Mouse (Mus musculus) thymus, adult 2 months (tissue): Measurements from ENCODE around the gene Fn1. TPM values are rescaled to one million over a fixed set of nuclear protein-coding genes. Genes with fewer than 3 reads are reported as not detected.

ENCODE experiments used
- DNase-seq: peaks from one replicate; pipeline ENCODE4 v3.0.0; 2021
- H3K27ac ChIP-seq: fragments of 200-500 bp; 2 replicates; pipeline ENCODE4 v1.5.1; 2012; ENCODE audit warnings: low read length, control low read depth; ENCODE audit not compliant: control insufficient read depth, insufficient read depth
- H3K27me3 ChIP-seq: fragments of 200-500 bp; 2 replicates; pipeline ENCODE4 v1.6.1; 2012; ENCODE audit warnings: mild to moderate bottlenecking, low read length, moderate library complexity, mixed read lengths; ENCODE audit not compliant: control insufficient read depth, insufficient read depth
- H3K36me3 ChIP-seq: fragments of 200-500 bp; 2 replicates; pipeline ENCODE4 v1.6.1; 2012; ENCODE audit warnings: mild to moderate bottlenecking, low read length, moderate library complexity; ENCODE audit not compliant: control insufficient read depth, insufficient read depth
- H3K4me1 ChIP-seq: fragments of 200-500 bp; replicated peaks from 2 replicates; pipeline ENCODE4 v1.6.1; 2012; ENCODE audit warnings: low read length; ENCODE audit not compliant: control insufficient read depth, insufficient read depth
- H3K4me3 ChIP-seq: fragments of 200-500 bp; 2 replicates; pipeline ENCODE4 v1.5.1; 2012; ENCODE audit warnings: mild to moderate bottlenecking, low read length, control low read depth, moderate library complexity; ENCODE audit not compliant: control insufficient read depth, insufficient read depth
- CTCF ChIP-seq: fragments of 200-500 bp; IDR thresholded peaks from 2 replicates; pipeline ENCODE4 v1.5.1; 2012; ENCODE audit warnings: mild to moderate bottlenecking, control low read depth, low read length, moderate library complexity, borderline replicate concordance; ENCODE audit not compliant: control insufficient read depth, poor library complexity, insufficient read depth; ENCODE audit errors: extremely low read depth
- POLR2A ChIP-seq: fragments of 200-500 bp; IDR thresholded peaks from 2 replicates; pipeline ENCODE4 v1.6.1; 2012; ENCODE audit warnings: mild to moderate bottlenecking, low read length, control low read depth, moderate library complexity; ENCODE audit not compliant: control insufficient read depth, poor library complexity, insufficient read depth; ENCODE audit errors: extremely low read depth
- WGBS: fragments of 180-500 bp; shearing (Covaris S2); methylation state at CpG from one replicate; pipeline ENCODE4 v1.1.7; 2018; 5-methylcytosine and 5-hydroxymethylcytosine counted together
- polyA plus RNA-seq: library from polyadenylated mRNA; depleted of rRNA; stranded (reverse); fragments of >200 nt; gene quantifications from 2 replicates; pipeline ENCODE4 v1.2.3, GENCODE M21; 2012

Gene Fn1
- polyA plus RNA-seq, 1 experiment = 31.3 TPM

GRCm38 (mm10) chr1:71651315-71651714 lies 1.7 kb downstream of the Fn1 start:
- peaks cover 12% of the 10 kb centered on the region; the same call in 1 of the 2 replicates for H3K4me1 ChIP-seq
- no peak overlapping the region for H3K4me3 ChIP-seq
- TF ChIP-seq CTCF (no peak), POLR2A (no peak)
- H3K27ac ChIP-seq = no peak overlapping the region
- WGBS = 78% methylated on average over 9 of the region's 9 CpGs
- peaks cover 4% of the 10 kb centered on the region; the same call in 1 of the 2 replicates for H3K27me3 ChIP-seq
- no peaks in the 10 kb centered on the region for H3K36me3 ChIP-seq
- no peak for DNase-seq

DNA sequence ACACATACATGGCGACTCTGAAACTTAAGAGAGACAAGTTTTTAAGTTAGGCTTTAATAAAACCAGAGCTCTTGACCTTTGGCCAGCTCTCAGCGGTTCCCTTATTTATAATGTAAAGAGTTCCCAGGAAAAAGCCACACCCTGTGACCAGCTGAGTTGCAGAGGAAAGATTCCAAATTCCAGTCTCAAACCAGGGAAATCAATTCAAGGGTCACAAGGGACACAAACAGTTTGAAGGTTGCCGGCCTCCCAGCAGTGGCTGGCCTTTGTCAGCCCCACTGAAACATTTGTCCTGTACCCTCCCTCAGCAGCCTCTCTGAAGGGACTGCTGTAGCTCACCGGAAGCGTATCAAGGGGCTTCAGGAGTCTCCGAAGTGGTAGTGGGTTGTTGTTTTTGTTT lies 2.3 kb downstream of the Fn1 start:
- no peak overlapping the region for H3K4me3 ChIP-seq
- H3K27ac ChIP-seq = no peak overlapping the region
- WGBS = 88% methylated on average over 6 of the region's 6 CpGs

DNA sequence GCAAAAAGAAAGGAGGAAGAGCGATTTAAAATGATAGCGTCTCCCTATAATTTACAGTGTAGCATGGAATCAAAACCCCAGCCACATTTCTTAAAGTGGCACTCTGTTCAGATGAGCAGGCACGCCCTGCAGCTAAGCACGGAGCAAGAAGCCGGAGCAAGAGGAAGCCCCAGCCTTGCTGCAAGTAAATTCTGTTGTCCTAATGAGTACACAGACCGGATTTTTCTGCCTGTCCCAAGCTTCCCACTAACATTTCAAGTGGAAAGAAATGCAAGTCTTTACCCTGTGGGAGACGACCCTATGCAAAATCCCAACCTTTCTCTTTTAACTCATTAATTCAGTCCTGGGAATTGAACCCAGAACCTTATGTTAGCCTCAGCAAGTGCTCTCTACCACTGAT lies 4.8 kb downstream of the Fn1 start:
- Histone ChIP-seq H3K4me3 (no peak overlapping the region), H3K27ac (no peak overlapping the region), H3K27me3 (peaks cover 4% of the 10 kb centered on the region; the same call in 1 of the 2 replicates), H3K4me1 (peaks cover 6% of the 10 kb centered on the region; the same call in 1 of the 2 replicates), H3K36me3 (no peaks in the 10 kb centered on the region)
- no peak for DNase-seq
- TF ChIP-seq POLR2A (no peak), CTCF (no peak)
- WGBS = 93% methylated on average over 7 of the region's 7 CpGs

More for the DNA sequence above, 2.3 kb downstream of the Fn1 start:
- Histone ChIP-seq H3K27me3 (peaks cover 4% of the 10 kb centered on the region; the same call in 1 of the 2 replicates), H3K4me1 (peaks cover 12% of the 10 kb centered on the region; the same call in 1 of the 2 replicates), H3K36me3 (no peaks in the 10 kb centered on the region)
- no peak for DNase-seq
- no peak for TF ChIP-seq POLR2A
- no peak for TF ChIP-seq CTCF

- no peak overlapping the region for H3K4me3 ChIP-seq
- TF ChIP-seq CTCF (no peak), POLR2A (no peak)
- no peaks in the 10 kb centered on the region for H3K36me3 ChIP-seq
- no peaks in the 10 kb centered on the region for H3K27me3 ChIP-seq
- H3K27ac ChIP-seq = no peak overlapping the region
- H3K4me1 ChIP-seq = no peaks in the 10 kb centered on the region
- 91% methylated on average over 5 of the region's 5 CpGs for WGBS
- no peak for DNase-seq
Observed at GRCm38 (mm10) chr1:71646774-71647173, 6.2 kb downstream of the Fn1 start.

DNA sequence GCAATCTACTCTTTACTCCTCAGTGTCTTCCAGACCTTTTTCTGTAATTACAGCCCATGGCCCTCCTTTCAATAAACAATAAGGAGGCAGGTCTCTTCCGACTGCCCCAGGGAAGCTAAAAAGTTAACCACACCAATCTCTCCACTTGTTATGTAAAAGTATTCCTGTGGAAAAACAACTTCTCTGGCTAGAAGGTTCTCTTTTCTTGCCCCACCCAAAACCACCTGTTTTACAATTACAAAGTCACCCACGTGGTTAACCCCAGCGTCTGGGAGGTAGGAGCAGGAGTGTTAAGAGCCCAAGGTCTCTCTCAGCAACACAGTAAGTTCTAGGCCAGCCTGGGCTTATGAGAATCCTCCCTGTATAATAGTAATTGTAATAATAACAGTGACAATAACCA lies 7.0 kb downstream of the Fn1 start:
- Histone ChIP-seq H3K36me3 (no peaks in the 10 kb centered on the region), H3K27ac (no peak overlapping the region), H3K27me3 (no peaks in the 10 kb centered on the region), H3K4me1 (no peaks in the 10 kb centered on the region), H3K4me3 (no peak overlapping the region)
- TF ChIP-seq CTCF (no peak), POLR2A (no peak)
- WGBS = 30% methylated on average over 3 of the region's 3 CpGs
- no peak for DNase-seq

DNA sequence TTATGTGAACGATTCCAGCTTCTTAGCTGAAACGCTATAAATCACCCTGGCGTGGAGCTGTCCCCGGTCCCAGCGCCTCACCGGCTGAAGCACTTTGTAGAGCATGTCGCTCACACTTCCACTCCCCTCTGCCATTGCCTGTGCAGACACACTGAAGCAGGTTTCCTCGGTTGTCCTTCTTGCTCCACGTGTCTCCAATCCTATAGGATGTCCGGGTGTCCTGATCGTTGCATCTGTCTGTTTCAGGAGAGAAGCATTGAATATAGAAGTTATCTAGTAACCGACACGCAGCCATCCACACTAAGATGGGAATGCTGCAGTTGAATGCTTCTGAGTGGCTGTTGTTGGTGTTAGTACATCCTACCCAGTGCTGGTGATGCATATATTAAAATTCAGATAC lies 7.5 kb downstream of the Fn1 start:
- Histone ChIP-seq H3K27ac (no peak overlapping the region), H3K4me1 (no peaks in the 10 kb centered on the region), H3K27me3 (no peaks in the 10 kb centered on the region), H3K4me3 (no peak overlapping the region), H3K36me3 (no peaks in the 10 kb centered on the region)
- 94% methylated on average over 13 of the region's 13 CpGs for WGBS
- no peak for DNase-seq
- TF ChIP-seq POLR2A = no peak
- TF ChIP-seq CTCF = no peak

DNA sequence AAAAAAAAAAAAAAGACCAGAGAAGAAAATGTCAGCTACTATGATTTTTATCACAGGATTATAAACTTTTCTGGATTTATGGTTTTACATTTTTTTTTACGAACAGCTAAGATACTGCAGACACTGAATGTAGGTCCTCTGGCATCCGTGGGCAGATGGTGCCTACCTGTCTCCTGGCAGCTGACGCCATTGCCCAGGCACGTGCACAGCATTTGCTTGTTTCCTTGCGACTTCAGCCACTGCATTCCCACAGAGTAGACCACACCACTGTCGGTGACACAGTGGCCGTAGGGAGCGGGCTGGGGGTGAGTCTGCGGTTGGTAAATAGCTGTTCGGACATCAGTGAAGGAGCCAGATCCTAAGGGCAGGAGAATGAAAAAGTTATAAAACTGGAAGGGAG lies 10.2 kb downstream of the Fn1 start:
- 97% methylated on average over 10 of the region's 10 CpGs for WGBS
- no peaks in the 10 kb centered on the region for H3K36me3 ChIP-seq

More for the DNA sequence above, 10.2 kb downstream of the Fn1 start:
- no peak for TF ChIP-seq POLR2A
- no peak for TF ChIP-seq CTCF
- no peak overlapping the region for H3K4me3 ChIP-seq
- no peaks in the 10 kb centered on the region for H3K27me3 ChIP-seq
- no peaks in the 10 kb centered on the region for H3K4me1 ChIP-seq
- no peak overlapping the region for H3K27ac ChIP-seq
- no peak for DNase-seq
